Mouse (Mus musculus) gastrocnemius, postnatal 4 days (tissue): ENCODE results near the gene Arhgap31. TPM values are rescaled to one million over a fixed set of nuclear protein-coding genes. Genes with fewer than 3 reads are reported as not detected.

Experiments used
- DNase-seq, 2 experiments: peaks; one replicate each; pipeline ENCODE4 v3.0.0; 2021 to 2022; ENCODE audit warnings: low spot score in 2 of 2, mixed read lengths in 2 of 2
- total RNA-seq, 2 experiments: library from RNA; stranded (reverse); gene quantifications; 2 replicates each; pipeline ENCODE4 v1.2.3; 2021

Gene Arhgap31
- total RNA-seq, 2 experiments from 2014 or later, result 30.1 to 31.2 TPM

GRCm38 (mm10) chr16:38609092-38609491, 104.0 kb downstream of the Arhgap31 start:
- DNase-seq, result no peak

GRCm38 (mm10) chr16:38608687-38609086, 104.4 kb downstream of the Arhgap31 start:
- no peak for DNase-seq

- DNase-seq, result no peak
Observed at GRCm38 (mm10) chr16:38606509-38606908, 106.6 kb downstream of the Arhgap31 start.

GRCm38 (mm10) chr16:38602989-38603804, 109.9 kb downstream of the Arhgap31 start:
- peak in 1 of 2 experiments; percentile 30 for DNase-seq

- DNase-seq, result no peak
Observed at GRCm38 (mm10) chr16:38598986-38599680, 113.9 kb downstream of the Arhgap31 start.

GRCm38 (mm10) chr16:38596651-38597050, 116.4 kb downstream of the Arhgap31 start:
- DNase-seq, result no peak

DNA sequence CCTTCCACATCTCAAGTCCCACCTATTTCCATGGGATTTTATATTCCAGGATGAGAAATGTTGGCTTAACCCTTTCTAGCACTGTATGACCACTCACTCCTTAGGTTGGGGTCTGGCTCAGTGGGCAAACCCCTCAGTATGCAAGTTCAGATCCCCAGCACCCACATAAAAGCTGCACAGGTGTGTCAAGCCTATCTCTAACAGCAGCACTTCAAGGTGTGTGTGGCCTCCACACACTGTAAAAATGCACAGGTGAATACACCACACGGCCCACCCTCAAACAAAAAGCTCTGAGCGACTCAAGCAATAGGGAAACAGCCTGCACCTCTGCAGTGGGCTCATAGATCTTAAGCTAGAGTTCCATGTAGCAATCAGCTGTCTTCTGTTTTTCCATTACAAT, 117.0 kb downstream of the Arhgap31 start:
- DNase-seq, result no peak

- no peak for DNase-seq
Observed at GRCm38 (mm10) chr16:38594435-38594834, 118.6 kb downstream of the Arhgap31 start.

GRCm38 (mm10) chr16:38592946-38593345, 120.1 kb downstream of the Arhgap31 start:
- no peak for DNase-seq

- no peak for DNase-seq
Observed at GRCm38 (mm10) chr16:38592026-38592678, 120.9 kb downstream of the Arhgap31 start.

DNA sequence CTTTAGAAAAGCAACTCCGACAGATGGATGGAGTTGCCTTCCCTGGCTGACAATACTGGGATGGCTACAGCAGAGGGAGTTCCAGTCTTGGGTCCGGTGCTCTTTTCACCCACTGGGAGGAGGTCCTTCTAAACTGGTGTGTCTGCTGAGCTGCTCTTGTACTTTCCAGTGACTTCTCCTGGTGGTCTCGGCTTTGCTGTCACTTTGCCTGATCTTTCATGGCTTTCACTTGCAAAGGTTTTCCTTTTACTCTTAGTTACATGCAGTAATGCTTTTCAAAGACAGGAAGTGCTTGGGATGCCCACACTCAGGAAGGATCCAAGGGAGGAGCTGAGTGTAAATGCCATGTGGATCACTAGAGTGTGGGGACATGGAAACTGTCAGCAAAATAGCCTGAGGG, 121.6 kb downstream of the Arhgap31 start:
- DNase-seq, result no peak

DNA sequence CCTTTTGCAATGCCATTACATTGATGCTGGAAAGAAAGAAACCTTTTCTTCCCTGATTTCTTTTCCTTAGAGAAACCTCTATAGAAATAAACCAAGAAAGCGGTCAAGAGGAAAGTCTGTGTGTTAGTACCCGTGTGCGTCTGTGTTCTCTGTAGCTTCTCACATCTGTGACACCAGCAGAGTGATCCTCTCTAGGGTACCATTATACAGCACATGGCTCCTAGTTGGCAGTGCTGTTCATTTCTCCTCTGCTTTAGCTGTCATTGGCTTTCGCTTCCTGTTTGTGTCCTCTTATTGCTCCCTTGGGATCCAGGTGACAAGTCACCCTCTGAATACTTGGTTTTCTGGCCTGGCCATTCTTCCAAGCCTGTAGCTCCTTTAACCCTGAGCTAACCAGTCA, 125.5 kb downstream of the Arhgap31 start:
- no peak for DNase-seq

- no peak for DNase-seq
Observed at GRCm38 (mm10) chr16:38587163-38587562, 125.9 kb downstream of the Arhgap31 start.

- DNase-seq, result no peak
Observed at GRCm38 (mm10) chr16:38585186-38585585, 127.9 kb downstream of the Arhgap31 start.

DNA sequence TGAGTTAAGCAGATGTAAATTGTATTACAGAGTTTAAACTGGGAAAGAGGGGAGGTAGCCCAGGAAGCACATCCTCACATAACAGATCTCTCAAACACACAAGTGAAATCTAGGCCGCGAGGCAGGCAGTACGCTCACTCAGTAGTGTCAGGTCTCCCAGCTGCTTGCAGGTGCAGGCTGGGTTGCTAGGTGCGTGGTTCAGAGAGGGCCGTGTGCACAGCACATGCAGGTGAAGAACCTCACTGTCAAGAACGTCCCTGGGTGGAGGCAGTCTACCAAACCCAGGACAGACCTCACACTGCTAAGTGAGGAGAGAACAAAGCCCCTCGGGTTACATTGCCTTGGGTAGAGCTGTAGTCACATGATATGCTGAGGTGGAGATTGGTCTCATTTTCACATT, 128.3 kb downstream of the Arhgap31 start:
- DNase-seq, result no peak

GRCm38 (mm10) chr16:38571481-38571880, 141.6 kb downstream of the Arhgap31 start:
- no peak for DNase-seq

GRCm38 (mm10) chr16:38568192-38568591, 144.9 kb downstream of the Arhgap31 start:
- no peak for DNase-seq

GRCm38 (mm10) chr16:38563516-38563915, 149.6 kb downstream of the Arhgap31 start:
- no peak for DNase-seq

DNA sequence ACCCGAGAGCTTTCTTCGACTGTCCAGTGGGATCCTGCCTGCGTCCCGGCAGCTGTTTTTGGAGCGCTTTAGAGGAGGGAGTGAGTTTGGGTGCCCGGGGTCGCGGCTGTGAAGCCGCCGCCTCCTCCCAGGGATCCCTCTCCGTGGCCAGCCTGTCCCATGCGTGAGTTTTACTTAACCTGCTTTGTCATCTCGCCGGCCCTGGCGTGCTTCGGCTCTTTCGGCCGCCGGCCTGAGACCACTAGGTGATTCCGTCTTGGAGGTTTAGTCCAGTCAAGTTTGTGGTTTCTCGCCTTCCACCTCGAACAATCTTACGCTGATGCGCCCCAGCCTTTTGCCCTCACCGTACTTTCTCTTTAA, 150.1 kb downstream of the Arhgap31 start:
- DNase-seq, result no peak

GRCm38 (mm10) chr16:38562131-38562967, 150.7 kb downstream of the Arhgap31 start:
- peak; percentile 93 to 95 for DNase-seq

GRCm38 (mm10) chr16:38558221-38558748, 154.8 kb downstream of the Arhgap31 start, which contains the start of gene Tmem39a:
Gene Tmem39a, plus strand, starts transcription at chr16:38558698.
- no peak for DNase-seq
